Mouse (Mus musculus): ENCODE results near the gene Tmem54. TPM values are rescaled to one million over a fixed set of nuclear protein-coding genes. Genes with fewer than 3 reads are reported as not detected.

The Tmem54 gene
- total RNA-seq, 2 experiments from 2014 or later = not detected

GRCm38 (mm10) chr4:129087850-129088249 lies 17.5 kb upstream of the Tmem54 start:
- DNase-seq (ENCODE audit: low spot score) = no peak
- intact Hi-C loops (cut with DNase I) = no loop called here

GRCm38 (mm10) chr4:129095276-129095675 lies 10.1 kb upstream of the Tmem54 start:
- no peak for DNase-seq (ENCODE audit: low spot score)
- intact Hi-C loops (cut with DNase I) = no loop called here

- no peak for DNase-seq (ENCODE audit: low spot score)
- intact Hi-C loops (cut with DNase I) = no loop called here
Measured at GRCm38 (mm10) chr4:129097006-129097405, 8.3 kb upstream of the Tmem54 start.

- intact Hi-C loops (cut with DNase I) = no loop called here
- no peak for DNase-seq (ENCODE audit: low spot score)
Measured at GRCm38 (mm10) chr4:129102133-129102829, 3.1 kb upstream of the Tmem54 start.

- DNase-seq (ENCODE audit: low spot score) = no peak
- intact Hi-C loops (cut with DNase I) = no loop called here
Measured at GRCm38 (mm10) chr4:129106073-129106472, 725 bp downstream of the Tmem54 start.

- no peak for DNase-seq (ENCODE audit: low spot score)
- intact Hi-C loops (cut with DNase I) = no loop called here
Measured at GRCm38 (mm10) chr4:129107348-129107899, 2.1 kb downstream of the Tmem54 start.

GRCm38 (mm10) chr4:129108624-129109023 lies 3.3 kb downstream of the Tmem54 start:
- no peak for DNase-seq (ENCODE audit: low spot score)
- intact Hi-C loops (cut with DNase I) = no loop called here

GRCm38 (mm10) chr4:129110804-129111203 lies 5.5 kb downstream of the Tmem54 start:
- DNase-seq (ENCODE audit: low spot score) = no peak
- intact Hi-C loops (cut with DNase I) = no loop called here

- no peak for DNase-seq (ENCODE audit: low spot score)
- intact Hi-C loops (cut with DNase I) = no loop called here
Measured at GRCm38 (mm10) chr4:129111350-129111749, 6.0 kb downstream of the Tmem54 start.

- DNase-seq (ENCODE audit: low spot score) = no peak
- intact Hi-C loops (cut with DNase I) = no loop called here
Measured at GRCm38 (mm10) chr4:129112231-129112630, 6.9 kb downstream of the Tmem54 start.

- intact Hi-C loops (cut with DNase I) = no loop called here
- no peak for DNase-seq (ENCODE audit: low spot score)
Measured at GRCm38 (mm10) chr4:129113083-129113988, 8.0 kb downstream of the Tmem54 start.

GRCm38 (mm10) chr4:129116703-129117102 lies 11.4 kb downstream of the Tmem54 start:
- no peak for DNase-seq (ENCODE audit: low spot score)
- intact Hi-C loops (cut with DNase I) = no loop called here

- no peak for DNase-seq (ENCODE audit: low spot score)
- intact Hi-C loops (cut with DNase I) = no loop called here
Measured at GRCm38 (mm10) chr4:129117720-129118510, 12.6 kb downstream of the Tmem54 start.

GRCm38 (mm10) chr4:129119708-129120107 lies 14.4 kb downstream of the Tmem54 start:
- intact Hi-C loops (cut with DNase I) = no loop called here
- DNase-seq (ENCODE audit: low spot score) = no peak

- no peak for DNase-seq (ENCODE audit: low spot score)
- intact Hi-C loops (cut with DNase I) = no loop called here
Measured at GRCm38 (mm10) chr4:129120520-129121445, 15.4 kb downstream of the Tmem54 start.

- intact Hi-C loops (cut with DNase I) = no loop called here
- no peak for DNase-seq (ENCODE audit: low spot score)
Measured at GRCm38 (mm10) chr4:129121569-129122086, 16.3 kb downstream of the Tmem54 start, which contains the start of gene Hpca. Gene Hpca, minus strand, starts transcription at chr4:129122036.

GRCm38 (mm10) chr4:129122107-129122506 lies 16.8 kb downstream of the Tmem54 start:
- intact Hi-C loops (cut with DNase I) = no loop called here
- no peak for DNase-seq (ENCODE audit: low spot score)

GRCm38 (mm10) chr4:129122719-129123118 lies 17.4 kb downstream of the Tmem54 start:
- DNase-seq (ENCODE audit: low spot score) = no peak
- intact Hi-C loops (cut with DNase I) = no loop called here

GRCm38 (mm10) chr4:129124652-129125146 lies 19.4 kb downstream of the Tmem54 start:
- intact Hi-C loops (cut with DNase I) = no loop called here
- DNase-seq (ENCODE audit: low spot score) = no peak

All from heart, postnatal 25 days (tissue).